Mouse (Mus musculus): Measurements from ENCODE around the gene Kif28.

- TF ChIP-seq ZNF384 (IDR thresholded peaks at IDR 0.05; ENCODE audit: low read depth, low read length) (no peak), MAFK (IDR thresholded peaks at IDR 0.05; ENCODE audit: insufficient read depth, low read depth, low read length) (no peak), HCFC1 (IDR thresholded peaks at IDR 0.05; ENCODE audit: borderline replicate concordance, insufficient read depth, low read length) (no peak), CHD2 (IDR thresholded peaks at IDR 0.05; ENCODE audit: low read depth, low read length) (no peak)
These were observed 78.1 kb downstream of the Kif28 start for GRCm38 (mm10) chr1:179666971-179667370.
